Mouse (Mus musculus): ENCODE data around the gene Ksr2. TPM values are rescaled to one million over a fixed set of nuclear protein-coding genes. Genes with fewer than 3 reads are reported as not detected.

The Ksr2 gene
- polyA plus RNA-seq, 1 experiment from 2014 or later = 0.09 TPM

DNA sequence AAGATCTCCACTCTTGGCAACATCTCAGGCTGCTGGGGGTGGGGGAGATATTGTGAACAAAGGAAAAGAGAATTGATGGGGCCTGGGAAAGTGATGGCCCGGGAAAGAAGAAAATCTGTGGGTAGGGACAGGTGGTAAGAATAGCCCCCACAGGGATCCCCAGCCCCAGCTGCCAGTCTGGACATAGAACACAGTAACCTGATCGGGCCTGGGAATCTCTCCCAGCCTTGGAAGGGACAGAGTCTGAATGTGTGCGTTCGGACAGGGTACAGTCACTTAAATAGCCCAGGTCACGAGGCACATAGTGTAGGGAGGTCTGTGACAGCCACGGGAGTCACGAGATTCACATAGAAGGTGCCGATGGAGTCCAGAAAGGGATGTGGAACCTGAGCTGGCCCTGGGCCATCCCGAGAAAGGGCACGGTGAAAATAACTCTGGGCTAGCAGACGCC is 388.3 kb downstream of the Ksr2 start:
- Histone ChIP-seq H3K27ac (ENCODE audit: low read length) (no peak overlapping the region), H3K36me3 (ENCODE audit: control insufficient read depth, insufficient read depth, low read length) (no peaks in the 10 kb centered on the region), H3K4me2 (ENCODE audit: low read depth, low read length) (no peak overlapping the region), H3K9ac (ENCODE audit: low read length) (no peak overlapping the region), H3K4me1 (replicated peaks; ENCODE audit: control insufficient read depth, insufficient read depth, low read length) (no peaks in the 10 kb centered on the region), H3K9me3 (ENCODE audit: control insufficient read depth, low read length) (no peaks in the 10 kb centered on the region), H3K27me3 (ENCODE audit: control insufficient read depth, insufficient read depth, low read depth, low read length) (no peaks in the 10 kb centered on the region), H3K4me3 (ENCODE audit: low read length) (no peak overlapping the region)
- 74% methylated on average over 11 of the region's 11 CpGs for WGBS
- ATAC-seq (ENCODE audit: low read depth) = no peak

DNA sequence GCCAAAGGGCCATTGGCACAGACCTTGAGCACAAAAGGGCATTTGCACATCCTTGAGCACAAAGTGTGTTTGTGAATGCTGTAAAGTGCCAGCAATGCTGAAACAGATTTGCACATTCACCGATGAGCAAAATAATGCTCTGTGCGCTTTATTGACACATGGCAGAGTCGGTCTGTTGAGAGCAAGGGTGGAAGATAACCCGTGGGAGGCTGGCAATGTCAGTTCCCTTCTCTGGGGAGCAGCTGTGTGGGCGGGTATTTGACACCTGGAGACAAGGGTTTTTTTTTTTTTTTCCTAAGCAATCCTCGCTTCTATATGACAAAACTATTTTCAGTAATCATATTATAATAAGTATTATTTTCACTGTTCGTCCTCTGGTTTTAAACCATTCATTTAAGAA is 389.8 kb downstream of the Ksr2 start:
- Histone ChIP-seq H3K4me1 (replicated peaks; ENCODE audit: control insufficient read depth, insufficient read depth, low read length) (no peaks in the 10 kb centered on the region), H3K27me3 (ENCODE audit: control insufficient read depth, insufficient read depth, low read depth, low read length) (no peaks in the 10 kb centered on the region), H3K9ac (ENCODE audit: low read length) (no peak overlapping the region), H3K4me3 (ENCODE audit: low read length) (no peak overlapping the region), H3K36me3 (ENCODE audit: control insufficient read depth, insufficient read depth, low read length) (no peaks in the 10 kb centered on the region), H3K4me2 (ENCODE audit: low read depth, low read length) (no peak overlapping the region), H3K27ac (ENCODE audit: low read length) (no peak overlapping the region), H3K9me3 (ENCODE audit: control insufficient read depth, low read length) (no peaks in the 10 kb centered on the region)
- 58% methylated on average over 7 of the region's 7 CpGs for WGBS
- ATAC-seq (ENCODE audit: low read depth) = no peak

DNA sequence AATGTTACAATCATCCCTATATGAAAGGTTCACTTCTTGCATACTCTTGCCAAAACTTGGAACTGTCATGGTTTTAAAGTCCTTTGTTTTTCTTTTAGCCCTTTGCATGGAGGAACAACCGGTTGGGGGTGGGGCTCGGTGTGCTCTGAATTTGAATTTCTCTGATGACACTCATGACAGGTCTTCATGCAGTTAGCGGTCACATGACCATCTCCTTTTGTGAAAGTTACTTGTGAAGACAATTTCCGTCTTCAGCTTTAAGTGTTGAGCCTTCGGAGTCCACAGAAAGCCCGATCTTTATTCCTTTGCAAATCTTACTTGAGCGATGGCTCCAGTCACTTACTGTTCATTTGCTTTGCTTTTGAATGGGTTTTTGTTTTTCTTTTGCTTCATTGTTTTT is 397.1 kb downstream of the Ksr2 start:
- no peak for ATAC-seq (ENCODE audit: low read depth)
- Histone ChIP-seq H3K9ac (ENCODE audit: low read length) (no peak overlapping the region), H3K4me1 (replicated peaks; ENCODE audit: control insufficient read depth, insufficient read depth, low read length) (no peaks in the 10 kb centered on the region), H3K4me2 (ENCODE audit: low read depth, low read length) (no peak overlapping the region), H3K36me3 (ENCODE audit: control insufficient read depth, insufficient read depth, low read length) (no peaks in the 10 kb centered on the region), H3K27me3 (ENCODE audit: control insufficient read depth, insufficient read depth, low read depth, low read length) (no peaks in the 10 kb centered on the region), H3K4me3 (ENCODE audit: low read length) (no peak overlapping the region), H3K27ac (ENCODE audit: low read length) (no peak overlapping the region), H3K9me3 (ENCODE audit: control insufficient read depth, low read length) (no peaks in the 10 kb centered on the region)
- WGBS = 85% methylated on average over 7 of the region's 7 CpGs

DNA sequence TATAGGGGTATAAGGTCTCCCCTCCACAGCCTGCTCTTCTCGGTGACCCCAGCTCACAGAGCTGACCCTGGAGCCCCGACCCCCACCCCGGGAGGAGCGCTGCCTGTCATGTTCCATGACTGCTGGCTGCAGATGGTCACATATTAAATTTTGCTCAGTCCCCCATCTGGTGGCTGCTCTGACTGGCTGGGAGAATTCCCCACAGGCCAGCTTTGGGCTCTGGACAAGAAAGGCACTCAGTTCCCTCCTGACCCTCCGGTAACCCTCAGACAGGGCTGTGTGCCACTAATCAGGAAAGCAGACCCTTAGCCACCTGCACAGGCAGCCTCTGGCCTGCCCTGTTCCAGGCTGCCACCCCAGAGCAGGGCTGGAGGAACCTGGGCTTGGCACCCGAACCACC is 405.0 kb downstream of the Ksr2 start:
- H3K36me3 ChIP-seq (ENCODE audit: control insufficient read depth, insufficient read depth, low read length) = no peaks in the 10 kb centered on the region
- no peaks in the 10 kb centered on the region for H3K27me3 ChIP-seq (ENCODE audit: control insufficient read depth, insufficient read depth, low read depth, low read length)
- no peak overlapping the region for H3K27ac ChIP-seq (ENCODE audit: low read length)
- no peaks in the 10 kb centered on the region for H3K4me1 ChIP-seq (replicated peaks; ENCODE audit: control insufficient read depth, insufficient read depth, low read length)
- no peaks in the 10 kb centered on the region for H3K9me3 ChIP-seq (ENCODE audit: control insufficient read depth, low read length)
- no peak overlapping the region for H3K9ac ChIP-seq (ENCODE audit: low read length)
- H3K4me3 ChIP-seq (ENCODE audit: low read length) = no peak overlapping the region
- WGBS = 82% methylated on average over 6 of the region's 6 CpGs
- no peak overlapping the region for H3K4me2 ChIP-seq (ENCODE audit: low read depth, low read length)
- no peak for ATAC-seq (ENCODE audit: low read depth)

DNA sequence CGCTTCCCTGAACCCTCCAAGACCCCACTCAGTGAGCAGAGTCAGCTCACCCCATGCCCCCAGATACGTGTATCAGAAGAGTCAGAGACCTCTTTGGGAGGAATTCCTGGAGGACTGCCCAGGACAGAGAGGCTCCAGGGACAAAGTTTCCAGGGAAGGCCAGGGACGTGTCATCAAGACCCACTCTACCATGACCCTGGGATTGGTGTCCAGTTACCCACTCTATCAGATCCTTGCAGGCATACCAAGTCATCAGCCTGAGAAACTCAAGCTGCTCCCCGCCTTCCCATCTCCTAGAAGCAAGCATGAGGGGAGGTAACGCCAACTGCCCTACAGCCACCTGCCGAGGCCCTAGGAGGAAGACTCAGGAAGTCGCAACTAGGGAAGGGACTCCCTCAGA is 406.6 kb downstream of the Ksr2 start:
- Histone ChIP-seq H3K4me3 (ENCODE audit: low read length) (no peak overlapping the region), H3K9me3 (ENCODE audit: control insufficient read depth, low read length) (no peaks in the 10 kb centered on the region), H3K27ac (ENCODE audit: low read length) (no peak overlapping the region), H3K4me1 (replicated peaks; ENCODE audit: control insufficient read depth, insufficient read depth, low read length) (no peaks in the 10 kb centered on the region), H3K27me3 (ENCODE audit: control insufficient read depth, insufficient read depth, low read depth, low read length) (no peaks in the 10 kb centered on the region), H3K4me2 (ENCODE audit: low read depth, low read length) (no peak overlapping the region), H3K9ac (ENCODE audit: low read length) (no peak overlapping the region), H3K36me3 (ENCODE audit: control insufficient read depth, insufficient read depth, low read length) (no peaks in the 10 kb centered on the region)
- no peak for ATAC-seq (ENCODE audit: low read depth)
- WGBS = 46% methylated on average over 7 of the region's 7 CpGs

DNA sequence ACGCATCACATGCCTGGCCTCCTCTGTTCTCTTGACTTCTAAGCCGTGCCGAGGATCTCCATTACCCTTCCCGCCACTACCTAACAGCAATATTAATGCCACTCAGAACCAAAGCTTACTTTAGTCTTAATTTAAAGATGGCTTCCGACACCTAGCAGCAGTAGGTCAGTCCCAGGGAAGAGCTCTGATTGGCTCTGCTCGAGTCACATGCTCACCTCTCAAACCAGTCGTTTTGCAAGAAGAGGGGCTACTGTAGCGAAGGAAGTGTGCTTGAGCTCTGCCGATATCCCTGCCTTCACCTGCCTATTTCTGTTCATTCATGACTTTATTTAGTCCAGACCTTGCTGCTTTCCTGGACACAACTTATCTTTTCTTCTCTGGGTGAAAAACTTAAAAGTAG is 410.0 kb downstream of the Ksr2 start:
- 92% methylated on average over 9 of the region's 9 CpGs for WGBS
- no peaks in the 10 kb centered on the region for H3K36me3 ChIP-seq (ENCODE audit: control insufficient read depth, insufficient read depth, low read length)
- H3K4me1 ChIP-seq (replicated peaks; ENCODE audit: control insufficient read depth, insufficient read depth, low read length) = no peaks in the 10 kb centered on the region
- H3K9ac ChIP-seq (ENCODE audit: low read length) = no peak overlapping the region
- H3K27ac ChIP-seq (ENCODE audit: low read length) = no peak overlapping the region
- no peaks in the 10 kb centered on the region for H3K27me3 ChIP-seq (ENCODE audit: control insufficient read depth, insufficient read depth, low read depth, low read length)
- H3K4me3 ChIP-seq (ENCODE audit: low read length) = no peak overlapping the region
- ATAC-seq (ENCODE audit: low read depth) = no peak
- no peaks in the 10 kb centered on the region for H3K9me3 ChIP-seq (ENCODE audit: control insufficient read depth, low read length)
- H3K4me2 ChIP-seq (ENCODE audit: low read depth, low read length) = no peak overlapping the region

DNA sequence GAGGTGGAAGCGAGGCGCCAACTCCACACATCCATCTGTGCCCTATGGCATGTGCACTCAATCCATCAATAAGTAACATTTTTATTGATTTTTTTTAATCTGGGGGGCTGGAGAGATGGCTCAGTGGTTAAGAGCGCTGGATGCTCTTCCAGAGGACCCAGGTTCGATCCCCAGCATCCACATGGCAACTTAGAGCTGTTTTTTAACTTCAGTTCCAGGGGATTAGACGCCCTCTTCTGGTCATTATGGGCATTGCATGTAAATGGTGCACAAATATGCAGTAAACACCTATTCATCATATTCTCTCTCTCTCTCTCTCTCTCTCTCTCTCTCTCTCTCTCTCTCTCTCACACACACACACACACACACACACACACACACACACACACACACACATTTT is 410.7 kb downstream of the Ksr2 start:
- Histone ChIP-seq H3K4me3 (ENCODE audit: low read length) (no peak overlapping the region), H3K27ac (ENCODE audit: low read length) (no peak overlapping the region), H3K9ac (ENCODE audit: low read length) (no peak overlapping the region), H3K27me3 (ENCODE audit: control insufficient read depth, insufficient read depth, low read depth, low read length) (no peaks in the 10 kb centered on the region), H3K9me3 (ENCODE audit: control insufficient read depth, low read length) (no peaks in the 10 kb centered on the region), H3K4me2 (ENCODE audit: low read depth, low read length) (no peak overlapping the region), H3K4me1 (replicated peaks; ENCODE audit: control insufficient read depth, insufficient read depth, low read length) (no peaks in the 10 kb centered on the region), H3K36me3 (ENCODE audit: control insufficient read depth, insufficient read depth, low read length) (no peaks in the 10 kb centered on the region)
- ATAC-seq (ENCODE audit: low read depth) = no peak
- WGBS = 66% methylated on average over 5 of the region's 5 CpGs

Other genes with a start within 250 kb of the Ksr2 start
- 649 and 667 TPM in 2 replicates for gene Pebp1, start 126.4 kb upstream of the Ksr2 start, polyA plus RNA-seq (2015; fragmentation: Nextera tagmentation; extraction: Ambion mirVana)
- gene Vsig10, start 94.9 kb upstream of the Ksr2 start, polyA plus RNA-seq (2015; fragmentation: Nextera tagmentation; extraction: Ambion mirVana) = 18.2 and 20.0 TPM in 2 replicates
- gene Wsb2, start 56.7 kb upstream of the Ksr2 start, polyA plus RNA-seq (2015; fragmentation: Nextera tagmentation; extraction: Ambion mirVana) = 38.1 and 45.0 TPM in 2 replicates
- 111 and 116 TPM in 2 replicates for gene Rfc5, start 25.0 kb upstream of the Ksr2 start, polyA plus RNA-seq (2015; fragmentation: Nextera tagmentation; extraction: Ambion mirVana)

All from lung, embryonic 16.5 days (tissue).